Mouse (Mus musculus) cerebellum, postnatal 36 days (tissue): ENCODE data around the gene Dbndd2.

ENCODE experiments used
- DNase-seq, 2 experiments: peaks; one replicate each; pipeline ENCODE4 v3.0.0; 2021 to 2022; ENCODE audit warnings: mixed read lengths in 2 of 2

The Dbndd2 gene

GRCm38 (mm10) chr2:164485681-164486257 is at the start of gene Dbndd2:
TSS of gene Dbndd2 (plus strand) at chr2:164486106.
- DNase-seq, result no peak

- no peak for DNase-seq
These were observed 49.5 kb upstream of the Dbndd2 start for GRCm38 (mm10) chr2:164436215-164436913.

- no peak for DNase-seq
These were observed 48.9 kb upstream of the Dbndd2 start for GRCm38 (mm10) chr2:164436961-164437360.

- no peak for DNase-seq
These were observed 48.2 kb upstream of the Dbndd2 start for GRCm38 (mm10) chr2:164437710-164438109.

GRCm38 (mm10) chr2:164438257-164438656 is 47.6 kb upstream of the Dbndd2 start:
- DNase-seq, result no peak

- DNase-seq, result no peak
These were observed 46.9 kb upstream of the Dbndd2 start for GRCm38 (mm10) chr2:164439001-164439421.

- no peak for DNase-seq
These were observed 45.6 kb upstream of the Dbndd2 start for GRCm38 (mm10) chr2:164440314-164440713.

GRCm38 (mm10) chr2:164441155-164441554 is 44.8 kb upstream of the Dbndd2 start:
- no peak for DNase-seq

- DNase-seq, result no peak
These were observed 44.2 kb upstream of the Dbndd2 start for GRCm38 (mm10) chr2:164441731-164442130.

- DNase-seq, result no peak
These were observed 43.4 kb upstream of the Dbndd2 start for GRCm38 (mm10) chr2:164442315-164443050.

- peak; percentile 25 to 43 for DNase-seq
These were observed 42.9 kb upstream of the Dbndd2 start for GRCm38 (mm10) chr2:164443051-164443437.

GRCm38 (mm10) chr2:164443460-164444000 is 42.4 kb upstream of the Dbndd2 start, which contains the start of gene Sdc4:
TSS of gene Sdc4 (minus strand) at chr2:164443887.
- no peak for DNase-seq

GRCm38 (mm10) chr2:164444701-164445100 is 41.2 kb upstream of the Dbndd2 start:
- DNase-seq, result no peak

GRCm38 (mm10) chr2:164445399-164446085 is 40.4 kb upstream of the Dbndd2 start:
- no peak for DNase-seq

GRCm38 (mm10) chr2:164446086-164446469 is 39.8 kb upstream of the Dbndd2 start:
- no peak for DNase-seq

- no peak for DNase-seq
These were observed 37.8 kb upstream of the Dbndd2 start for GRCm38 (mm10) chr2:164448140-164448539.

GRCm38 (mm10) chr2:164448921-164449320 is 37.0 kb upstream of the Dbndd2 start:
- no peak for DNase-seq

GRCm38 (mm10) chr2:164449341-164450042 is 36.4 kb upstream of the Dbndd2 start:
- DNase-seq, result no peak

- DNase-seq, result no peak
These were observed 33.8 kb upstream of the Dbndd2 start for GRCm38 (mm10) chr2:164452000-164452676.

- DNase-seq, result no peak
These were observed 32.7 kb upstream of the Dbndd2 start for GRCm38 (mm10) chr2:164453047-164453757.
